Comparison of ENCODE assay signal across 26 mouse cellular contexts in the genomic region with DNA sequence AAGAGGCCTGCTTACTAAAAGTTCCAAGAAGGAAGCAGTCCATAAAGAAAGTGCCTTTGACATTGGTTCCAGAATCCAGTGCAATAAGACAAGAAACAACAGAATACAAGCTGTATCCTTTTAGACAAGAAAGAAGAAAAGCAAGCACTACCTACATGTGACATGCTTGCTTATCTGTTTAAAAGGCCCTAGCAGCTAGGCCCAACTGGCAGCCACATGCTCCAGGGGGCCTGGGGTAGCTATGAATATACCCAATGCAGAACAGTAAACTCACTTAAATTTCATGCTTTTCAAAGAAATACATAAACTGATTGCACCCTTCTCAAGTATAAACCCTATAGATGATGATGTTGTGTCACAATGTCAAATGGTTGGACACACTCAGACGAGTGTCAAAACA.
"Had no signal": no experiment of that assay in that cellular context is flagged by ENCODE, and none has a peak within 500 bp of the region (broad histone marks: within the 10 kb centered on the region; RNA-seq: fewer than 3 reads in every experiment).

No protein-coding gene starts in this region.

- H3K9me3 ChIP-seq: embryonic facial prominence, embryonic 10.5 days; embryonic facial prominence, embryonic 12.5 days; embryonic facial prominence, embryonic 13.5 days; embryonic facial prominence, embryonic 15.5 days; forebrain, embryonic 10.5 days; forebrain, embryonic 12.5 days; forebrain, embryonic 13.5 days; forebrain, embryonic 15.5 days had no signal

- H3K9ac ChIP-seq: embryonic facial prominence, embryonic 12.5 days; embryonic facial prominence, embryonic 13.5 days; embryonic facial prominence, embryonic 15.5 days; forebrain, embryonic 12.5 days; forebrain, embryonic 13.5 days; forebrain, embryonic 15.5 days; forebrain, postnatal 0 days had no signal

- H3K4me1 ChIP-seq: embryonic facial prominence, embryonic 12.5 days; embryonic facial prominence, embryonic 13.5 days; embryonic facial prominence, embryonic 15.5 days had no signal

- H3K27ac ChIP-seq: embryonic facial prominence, embryonic 10.5 days; embryonic facial prominence, embryonic 12.5 days; embryonic facial prominence, embryonic 13.5 days; embryonic facial prominence, embryonic 15.5 days; forebrain, embryonic 10.5 days; forebrain, embryonic 12.5 days; forebrain, embryonic 13.5 days; forebrain, embryonic 15.5 days; gastrocnemius, adult 2 months; heart, adult 2 months had no signal

- H3K27me3 ChIP-seq: embryonic facial prominence, embryonic 12.5 days; embryonic facial prominence, embryonic 13.5 days; embryonic facial prominence, embryonic 15.5 days; forebrain, embryonic 12.5 days; forebrain, embryonic 13.5 days; forebrain, embryonic 15.5 days had no signal

- DNase-seq: cerebellum, adult 8-10 months; cerebellum, adult 9-10 months; cerebellum, adult 9-11 months; cerebellum, postnatal 10 days; cerebellum, postnatal 14 days; cerebellum, postnatal 25 days; cerebellum, postnatal 36 days; embryo, embryonic 11 days; forebrain, postnatal 0 days; gastrocnemius, adult 2 months; gastrocnemius, postnatal 10 days; gastrocnemius, postnatal 14 days; gastrocnemius, postnatal 25 days; gastrocnemius, postnatal 36 days; heart, adult 11 months; heart, adult 18-20 months; heart, adult 2 months had no signal

- H3K4me3 ChIP-seq: embryonic facial prominence, embryonic 10.5 days; embryonic facial prominence, embryonic 12.5 days; embryonic facial prominence, embryonic 13.5 days; embryonic facial prominence, embryonic 15.5 days; erythroblast, embryonic 14.5 days; forebrain, embryonic 10.5 days; forebrain, embryonic 12.5 days; forebrain, embryonic 13.5 days; forebrain, embryonic 15.5 days; gastrocnemius, adult 2 months; heart, adult 2 months had no signal

- H3K36me3 ChIP-seq: embryonic facial prominence, embryonic 10.5 days; embryonic facial prominence, embryonic 12.5 days; embryonic facial prominence, embryonic 13.5 days; embryonic facial prominence, embryonic 15.5 days; forebrain, embryonic 10.5 days; forebrain, embryonic 12.5 days; forebrain, embryonic 15.5 days had no signal
